Mouse (Mus musculus) mesoderm, embryonic 11.5 days (tissue): ENCODE results near the gene Degs2.

ENCODE experiments used
- DNase-seq: peaks from one replicate; pipeline ENCODE4 v3.0.0-alpha.2; 2012; ENCODE audit warnings: low read depth, low spot score

The Degs2 gene

GRCm38 (mm10) chr12:108700037-108700436, 2.1 kb downstream of the Degs2 start:
- no peak for DNase-seq

- no peak for DNase-seq
Measured at GRCm38 (mm10) chr12:108699576-108699975, 2.5 kb downstream of the Degs2 start.

- no peak for DNase-seq
Measured at GRCm38 (mm10) chr12:108698697-108699471, 3.2 kb downstream of the Degs2 start.

GRCm38 (mm10) chr12:108694223-108694622, 7.9 kb downstream of the Degs2 start:
- DNase-seq, result no peak

GRCm38 (mm10) chr12:108693592-108693991, 8.5 kb downstream of the Degs2 start:
- DNase-seq, result no peak

GRCm38 (mm10) chr12:108690529-108690928, 11.6 kb downstream of the Degs2 start:
- no peak for DNase-seq

- no peak for DNase-seq
Measured at GRCm38 (mm10) chr12:108689167-108689566, 12.9 kb downstream of the Degs2 start.

GRCm38 (mm10) chr12:108686926-108687325, 15.2 kb downstream of the Degs2 start:
- no peak for DNase-seq

- DNase-seq, result no peak
Measured at GRCm38 (mm10) chr12:108686463-108686862, 15.7 kb downstream of the Degs2 start.

- no peak for DNase-seq
Measured at GRCm38 (mm10) chr12:108682240-108683023, 19.7 kb downstream of the Degs2 start.

GRCm38 (mm10) chr12:108680861-108681260, 21.3 kb downstream of the Degs2 start:
- no peak for DNase-seq

- no peak for DNase-seq
Measured at GRCm38 (mm10) chr12:108678366-108678765, 23.7 kb downstream of the Degs2 start.

GRCm38 (mm10) chr12:108677116-108677515, 25.0 kb downstream of the Degs2 start:
- DNase-seq, result no peak

- no peak for DNase-seq
Measured at GRCm38 (mm10) chr12:108675614-108676401, 26.3 kb downstream of the Degs2 start.

GRCm38 (mm10) chr12:108674916-108675315, 27.2 kb downstream of the Degs2 start:
- DNase-seq, result no peak

- no peak for DNase-seq
Measured at GRCm38 (mm10) chr12:108674502-108674901, 27.6 kb downstream of the Degs2 start.

GRCm38 (mm10) chr12:108673546-108673945, 28.6 kb downstream of the Degs2 start:
- DNase-seq, result no peak

- no peak for DNase-seq
Measured at GRCm38 (mm10) chr12:108672908-108673307, 29.2 kb downstream of the Degs2 start.

- no peak for DNase-seq
Measured at GRCm38 (mm10) chr12:108671541-108671940, 30.6 kb downstream of the Degs2 start.

- DNase-seq, result no peak
Measured at GRCm38 (mm10) chr12:108668606-108669235, 33.4 kb downstream of the Degs2 start.

GRCm38 (mm10) chr12:108657350-108657749, 44.8 kb downstream of the Degs2 start:
- peak; percentile 41 for DNase-seq
